Mouse (Mus musculus): Measurements from ENCODE around the gene Gm17584. TPM values are rescaled to one million over a fixed set of nuclear protein-coding genes. Genes with fewer than 3 reads are reported as not detected.
"Not testable (repeated sequence)": the region's sequence is repeated elsewhere in the genome, so short reads cannot be mapped to it uniquely, and the experiment has no call there.

Gene Gm17584
- not detected in 2 replicates for total RNA-seq (2017)

DNA sequence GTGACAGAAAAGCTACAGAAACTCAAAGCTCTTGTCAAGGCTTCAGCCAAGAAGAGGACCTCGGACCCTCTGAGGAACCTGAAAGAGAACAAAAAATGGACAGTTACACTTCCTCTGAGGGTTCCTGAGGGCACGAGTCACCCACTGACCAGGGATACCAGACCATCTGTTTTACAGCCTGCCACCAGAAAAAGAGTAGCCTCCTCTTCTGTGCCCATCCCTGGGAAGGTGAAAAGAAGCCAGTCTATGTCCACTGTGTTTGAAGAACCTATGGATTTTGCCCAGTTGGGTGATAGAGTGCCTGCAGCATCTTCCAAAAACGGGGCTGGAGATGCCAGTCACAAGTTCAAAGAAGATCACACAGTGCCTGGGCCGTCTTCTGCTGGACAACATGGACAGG is at the start of gene Gm17584:
TSS of gene Gm17584 (plus strand) at position 301 of the 400 bp plus-strand sequence.
- not testable (repeated sequence) for ATAC-seq (replicated peaks in 1 of 2; ENCODE audit: insufficient read depth in 1 of 2, low FRiP score in 2 of 2, low TSS enrichment in 1 of 2, low read depth in 1 of 2, poor library complexity in 2 of 2, severe bottlenecking in 2 of 2)

Other genes with a start within 250 kb of the Gm17584 start
- not detected in 2 replicates for gene Gm17469, start 129.3 kb downstream of the Gm17584 start, total RNA-seq (2017)